Mouse (Mus musculus) erythroblast, embryonic 14.5 days (primary cell): ENCODE data around the gene Mboat7.

Experiments used
- GATA1 ChIP-seq: IDR thresholded peaks from 2 replicates; pipeline ENCODE4 v1.6.1; 2012; ENCODE audit warnings: low read length, inconsistent platforms, mixed read lengths
- TAL1 ChIP-seq: IDR thresholded peaks from 3 replicates; pipeline ENCODE4 v1.6.1; 2012; ENCODE audit warnings: low read length, inconsistent platforms, mixed read lengths

- TF ChIP-seq GATA1 = no peak
- no peak for TF ChIP-seq TAL1
Measured at GRCm38 (mm10) chr7:3712264-3712942, 19.1 kb upstream of the Mboat7 start.
